Mouse (Mus musculus): ENCODE data around the gene Trim45.

DNA sequence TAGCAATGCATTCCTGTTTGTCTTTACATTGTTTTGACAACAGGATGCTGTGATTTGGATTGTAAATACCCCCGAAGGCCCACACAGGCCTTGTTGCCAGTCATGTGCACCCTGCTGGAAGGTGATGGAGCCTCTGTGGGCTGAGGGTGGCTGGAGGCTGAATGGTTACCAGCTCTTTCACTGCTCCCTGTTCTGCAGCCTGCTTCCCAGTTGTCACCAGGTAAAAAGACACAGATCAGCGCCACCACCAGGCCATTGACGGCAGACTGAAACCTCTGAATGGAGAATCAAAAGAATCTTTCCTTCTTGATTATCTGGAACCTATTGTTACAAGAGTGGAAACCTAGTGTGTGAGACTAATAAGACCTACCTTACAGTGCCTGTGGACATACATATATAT, 15.1 kb upstream of the Trim45 start:
- TF ChIP-seq GATA1 (IDR thresholded peaks at IDR 0.05; ENCODE audit: low read length) (no peak), TAL1 (IDR thresholded peaks at IDR 0.05; ENCODE audit: low read length) (no peak)
